Mouse (Mus musculus) layer of hippocampus, adult 9-11 months (tissue): ENCODE measurements around the gene Urod.

ENCODE experiments used
- DNase-seq: peaks from one replicate; pipeline ENCODE4 v3.0.0; 2022

Urod gene

DNA sequence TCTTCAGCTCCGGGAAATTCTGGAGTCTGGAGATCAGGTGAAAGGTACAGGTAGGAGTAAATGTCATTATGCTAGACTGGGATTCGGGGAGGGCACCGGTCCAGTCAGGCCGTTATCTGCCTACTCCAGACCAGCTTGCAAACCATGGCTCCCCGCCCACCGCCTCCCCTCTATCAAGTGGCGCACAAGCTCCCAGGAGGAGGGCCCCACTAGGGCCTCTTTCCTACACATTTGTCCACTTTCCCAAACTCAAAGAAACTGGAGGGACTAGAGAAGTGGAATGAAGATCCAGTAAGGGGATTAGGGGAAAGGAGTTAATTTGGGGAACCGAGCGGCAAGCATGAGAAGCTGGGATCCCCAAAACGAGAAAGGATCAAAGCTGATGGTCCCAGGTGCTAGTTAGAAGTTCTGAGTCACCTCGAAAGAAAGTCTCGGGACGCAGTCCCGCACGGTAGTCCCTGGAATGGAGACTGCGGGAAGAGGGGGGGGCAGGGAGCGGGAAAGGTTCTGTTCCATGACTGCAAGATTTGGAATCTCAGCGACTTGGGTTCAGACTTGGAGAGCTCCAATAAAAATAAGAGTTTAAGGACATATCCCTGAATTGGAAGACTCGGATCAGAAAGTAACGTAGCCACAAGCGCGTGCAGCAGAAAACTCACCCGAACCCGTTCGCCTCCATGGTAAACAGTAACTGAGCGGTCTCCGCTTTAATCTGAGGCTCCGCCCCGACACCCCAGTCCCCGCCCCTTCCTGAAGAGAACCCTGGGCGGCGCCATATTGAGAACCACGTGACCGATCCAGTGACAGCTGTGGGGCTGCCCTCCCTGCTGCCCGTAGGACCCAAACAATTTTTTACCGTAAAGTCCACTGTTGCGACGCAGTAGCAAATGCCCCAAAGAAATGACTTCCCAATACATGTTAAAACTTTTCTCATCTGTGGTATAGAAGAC is at the start of gene Urod:
Gene Urod (minus strand): TSS at position 742 of the 950 bp plus-strand sequence.
- peak; percentile 95 for DNase-seq

- peak; percentile 43 for DNase-seq
Observed at GRCm38 (mm10) chr4:117041283-117041721, 47.1 kb upstream of the Urod start.

GRCm38 (mm10) chr4:117040791-117041190 is 46.6 kb upstream of the Urod start:
- no peak for DNase-seq

DNA sequence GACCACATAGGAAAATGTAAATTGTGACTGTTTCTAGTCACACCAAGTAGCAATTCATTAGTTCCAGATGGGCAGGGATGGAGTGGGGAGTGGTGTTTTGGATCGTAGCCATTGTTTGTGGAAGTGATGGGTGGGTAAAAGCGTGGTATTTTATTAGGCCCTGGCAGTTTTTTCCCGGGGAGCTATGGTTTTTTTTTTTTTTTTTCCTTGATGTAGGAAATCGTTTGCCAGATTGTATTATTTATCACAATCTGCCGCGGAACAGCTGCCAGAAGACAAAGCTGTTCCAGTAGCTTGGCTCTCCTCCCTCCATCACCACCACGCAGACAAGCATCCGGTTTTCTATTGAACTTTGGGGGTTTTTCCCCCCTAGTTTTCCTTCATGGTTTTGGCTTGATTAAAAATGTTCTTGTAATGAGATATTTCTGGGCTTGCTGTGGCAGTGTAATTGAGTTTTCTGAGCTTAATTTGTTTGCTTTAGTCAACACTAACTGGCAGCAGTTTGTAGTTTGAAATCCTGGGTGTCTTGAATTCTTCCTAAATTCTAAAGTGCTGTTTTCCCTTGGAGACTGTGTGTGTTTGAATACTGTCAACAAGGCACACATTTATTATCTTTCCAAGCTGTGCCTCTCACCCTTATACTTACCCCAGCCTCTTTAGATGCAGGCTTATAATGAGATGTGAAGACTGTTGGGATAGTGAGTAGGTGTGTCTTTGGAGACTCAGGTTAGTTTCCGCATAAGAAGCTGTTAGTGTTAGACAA is 45.9 kb upstream of the Urod start:
- peak; percentile 82 for DNase-seq

- no peak for DNase-seq
Observed at GRCm38 (mm10) chr4:117031105-117031504, 36.9 kb upstream of the Urod start.

GRCm38 (mm10) chr4:117023469-117023868 is 29.3 kb upstream of the Urod start:
- DNase-seq, result no peak

DNA sequence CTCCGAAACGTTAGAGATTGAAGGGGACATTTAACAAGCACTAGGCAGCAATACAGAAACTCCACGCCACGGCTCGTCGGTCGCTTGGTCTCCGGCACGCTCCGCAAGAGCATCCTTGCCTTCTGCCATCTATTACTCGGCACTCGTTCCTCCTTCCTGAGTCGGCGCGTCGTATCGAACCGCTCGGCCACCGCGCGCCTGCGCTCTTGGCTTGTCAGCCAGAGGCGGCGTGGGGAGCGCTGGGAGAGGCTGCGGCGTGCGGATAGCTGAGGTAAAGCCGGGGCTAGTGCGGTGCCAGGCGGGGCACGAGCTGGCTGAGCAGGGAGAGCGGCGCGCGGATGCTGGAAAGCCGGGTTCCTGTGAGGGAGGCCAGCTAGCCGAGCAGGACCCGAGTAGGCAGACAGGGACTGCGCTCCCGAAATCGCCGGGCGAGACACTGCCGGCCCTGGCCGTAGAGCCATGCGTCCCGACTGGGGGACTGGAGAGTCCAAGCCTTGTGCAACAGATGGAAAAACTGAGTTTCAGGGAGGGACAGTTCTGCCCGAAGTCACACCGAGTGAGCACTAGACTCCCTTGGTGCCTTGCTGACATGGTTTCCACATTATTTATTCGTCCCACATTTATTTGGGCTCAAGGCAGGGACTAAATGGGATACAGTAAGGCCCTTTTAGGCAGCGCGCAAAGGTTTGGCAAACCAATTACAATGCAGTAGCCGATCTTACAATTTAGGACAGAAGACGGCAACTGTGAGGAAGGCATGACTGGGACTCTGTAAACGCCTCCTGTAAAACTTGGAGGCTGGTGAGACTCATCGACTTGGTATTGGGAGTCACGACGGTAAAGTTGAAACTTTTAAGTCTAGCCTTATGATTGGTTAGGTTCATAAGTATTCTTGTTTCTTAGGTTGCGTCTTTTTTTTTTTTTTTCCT is 25.3 kb upstream of the Urod start, which contains the start of gene Eif2b3:
Gene Eif2b3 (plus strand): TSS at position 197 of the 929 bp plus-strand sequence.
- peak; percentile 91 for DNase-seq

DNA sequence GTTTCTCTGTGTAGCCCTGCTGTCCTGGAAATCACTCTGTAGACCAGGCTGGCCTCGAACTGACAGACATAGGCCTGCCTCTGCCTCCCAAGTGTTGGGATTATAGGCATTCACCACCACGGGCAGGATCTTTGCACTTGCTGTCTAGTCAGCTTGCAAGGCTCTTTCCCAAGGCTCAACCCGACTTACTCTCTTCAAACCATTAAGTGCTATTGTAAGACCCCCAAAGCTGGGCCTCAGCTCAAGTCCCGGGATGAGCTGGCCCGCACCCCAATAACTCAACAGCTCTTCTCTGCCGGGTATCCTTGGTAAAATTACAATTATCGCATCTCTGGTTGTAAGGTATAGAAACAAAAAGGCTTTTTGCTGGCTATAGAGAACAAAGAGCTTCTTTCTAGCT is 24.1 kb upstream of the Urod start:
- no peak for DNase-seq

GRCm38 (mm10) chr4:117017738-117018137 is 23.5 kb upstream of the Urod start:
- DNase-seq, result no peak

DNA sequence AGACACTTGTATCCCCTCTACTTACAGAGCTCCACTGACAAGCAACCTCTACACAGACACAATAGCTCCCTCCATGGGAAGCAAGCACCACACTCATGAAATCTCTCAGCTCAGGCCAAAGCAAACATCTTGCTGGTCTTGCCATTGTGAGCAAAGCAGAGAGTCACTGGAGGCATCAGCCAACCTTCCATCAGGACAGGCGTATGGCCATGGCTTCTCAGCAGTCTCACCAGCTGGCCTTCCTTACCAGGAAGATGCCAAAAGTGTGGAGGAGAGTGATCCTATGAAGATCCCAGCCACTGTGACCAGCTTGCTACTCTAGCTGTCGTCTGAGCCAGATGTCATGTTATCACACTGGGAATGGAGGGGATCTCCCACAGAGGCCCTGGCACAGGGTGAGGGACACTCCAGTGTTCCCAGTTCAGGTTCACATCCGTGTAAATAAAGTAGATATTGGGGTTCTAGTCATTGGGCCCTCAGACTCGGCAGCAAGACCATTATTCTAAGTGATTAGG is 20.7 kb upstream of the Urod start:
- DNase-seq, result no peak

DNA sequence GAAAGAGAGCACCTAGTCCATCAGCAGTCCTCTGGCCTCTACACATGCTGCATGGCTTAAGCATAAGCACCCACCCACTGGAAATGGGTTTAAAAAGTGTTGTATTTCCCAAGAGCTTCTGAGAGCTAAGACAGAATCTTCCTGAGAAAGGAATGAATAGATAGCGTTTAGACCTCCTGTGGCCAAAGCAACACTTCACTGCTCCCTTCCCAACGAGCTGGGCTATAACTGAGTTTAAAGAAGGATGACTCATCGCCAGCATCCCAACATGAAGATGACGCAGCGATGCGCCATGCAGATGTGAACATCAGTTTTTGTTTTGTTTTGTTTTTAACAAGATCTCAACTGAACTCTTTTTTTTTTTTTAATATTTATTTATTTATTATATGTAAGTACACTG is 19.4 kb upstream of the Urod start:
- no peak for DNase-seq

DNA sequence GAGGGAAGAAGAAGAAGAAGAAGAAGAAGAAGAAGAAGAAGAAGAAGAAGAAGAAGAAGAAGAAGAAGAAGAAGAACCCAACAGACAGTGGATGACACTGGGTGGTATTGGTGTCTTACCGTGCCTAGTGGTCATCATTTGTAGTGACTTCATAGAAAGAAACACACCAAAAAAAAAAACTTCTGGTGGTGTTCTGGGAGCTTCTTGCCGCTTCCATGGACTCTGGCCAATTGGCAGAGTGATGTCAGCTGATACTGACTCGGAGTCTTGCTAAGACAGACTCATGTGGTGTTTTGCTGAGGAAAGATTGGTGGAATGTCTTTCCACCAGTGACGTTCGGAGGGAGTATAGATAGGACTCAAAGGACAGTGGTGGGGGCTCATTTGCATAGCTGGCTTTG is 16.0 kb upstream of the Urod start:
- DNase-seq, result no peak

DNA sequence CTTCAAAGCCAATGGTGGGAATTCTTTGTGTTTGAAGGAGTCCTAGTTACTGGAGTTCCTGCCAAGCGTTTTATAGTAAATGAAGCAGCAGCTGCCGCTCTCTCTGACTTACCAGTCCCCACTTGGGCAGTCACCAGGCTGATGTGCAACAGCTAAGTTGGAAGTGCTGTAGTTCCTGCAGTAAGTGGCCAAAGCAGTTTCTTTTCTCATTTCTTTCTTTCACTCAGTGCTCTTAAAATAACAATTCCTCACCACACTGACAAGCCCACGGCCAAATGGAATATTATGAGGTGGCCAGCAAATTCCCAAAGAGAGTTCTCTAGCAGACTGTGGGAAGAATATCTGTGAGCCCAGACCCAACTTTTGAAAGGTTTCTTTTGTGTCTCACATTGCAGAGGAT is 12.8 kb upstream of the Urod start:
- DNase-seq, result no peak

DNA sequence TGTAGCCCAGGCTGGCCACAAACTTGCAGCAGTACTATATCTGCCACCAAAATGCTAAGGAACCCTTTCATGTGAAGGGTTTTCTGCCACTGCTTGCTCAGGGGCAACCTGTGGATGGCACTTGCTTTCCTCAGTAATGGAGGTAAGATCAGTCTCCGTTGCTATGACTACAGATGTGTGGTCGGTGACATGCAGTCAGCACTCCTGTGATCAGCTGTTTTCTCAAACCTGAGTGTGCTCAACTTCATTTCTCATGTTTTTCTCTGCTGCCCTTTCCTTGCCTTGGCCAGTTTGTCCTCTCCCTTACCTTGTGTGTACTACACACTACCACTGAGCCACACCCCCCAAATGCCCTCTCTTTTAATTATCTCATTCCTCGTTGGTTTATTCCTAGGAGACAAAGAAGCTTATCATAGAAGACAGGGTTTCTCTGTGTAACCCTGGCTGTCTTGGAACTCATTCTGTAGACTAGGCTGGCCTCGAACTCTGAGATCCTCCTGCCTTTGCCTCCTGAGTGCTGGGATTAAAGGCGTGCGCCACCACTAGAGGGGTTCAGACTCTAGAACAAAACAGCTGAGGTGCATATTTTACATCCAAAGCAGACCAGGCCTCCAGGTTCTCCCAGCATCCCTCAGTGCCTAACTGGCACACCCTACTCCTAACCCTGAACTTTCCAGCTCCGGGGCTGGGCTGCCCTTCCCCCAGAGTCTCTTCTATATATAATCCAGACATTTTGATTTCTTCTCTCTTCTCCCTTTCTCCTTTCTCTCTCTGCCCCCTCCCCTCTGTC is 11.6 kb upstream of the Urod start:
- DNase-seq, result no peak

- no peak for DNase-seq
Observed at GRCm38 (mm10) chr4:117004649-117005048, 10.4 kb upstream of the Urod start.

GRCm38 (mm10) chr4:117002543-117003521 is 8.6 kb upstream of the Urod start:
- DNase-seq, result peak; percentile 51

GRCm38 (mm10) chr4:117001957-117002356 is 7.7 kb upstream of the Urod start:
- no peak for DNase-seq

DNA sequence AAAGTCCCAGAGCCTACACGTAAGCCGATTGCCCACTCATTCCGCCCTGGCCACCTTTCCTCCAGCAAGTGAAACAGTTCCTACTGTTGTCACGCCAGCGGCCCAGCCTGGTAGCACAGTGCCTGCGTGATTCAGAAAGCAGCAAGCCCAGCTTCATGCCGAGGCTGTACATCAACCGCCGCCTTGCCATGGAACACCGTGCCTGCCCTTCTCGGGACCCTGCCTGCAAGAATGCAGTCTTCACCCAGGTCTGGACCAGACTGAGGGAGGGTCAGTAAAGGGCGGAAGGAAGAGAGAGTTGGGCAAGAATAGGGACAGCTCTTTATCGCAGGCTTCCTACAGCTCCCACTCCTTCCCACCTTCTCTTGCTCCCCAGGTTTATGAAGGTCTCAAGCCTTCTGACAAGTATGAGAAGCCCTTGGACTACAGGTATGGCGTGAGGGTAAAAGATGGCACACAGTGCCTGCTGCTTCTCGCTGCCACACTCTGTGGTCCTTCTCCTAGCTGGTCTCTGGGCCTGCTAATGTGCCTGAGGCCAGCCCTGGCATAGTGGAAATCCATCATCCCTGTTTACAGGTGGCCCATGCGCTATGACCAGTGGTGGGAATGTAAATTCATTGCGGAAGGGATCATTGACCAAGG is 5.4 kb upstream of the Urod start:
- no peak for DNase-seq

GRCm38 (mm10) chr4:116995798-116996135 is 1.6 kb upstream of the Urod start:
- DNase-seq, result no peak
